Mouse (Mus musculus) cerebellum, adult (tissue): ENCODE results near the gene Tmem44.
"Not testable (repeated sequence)": the region's sequence is repeated elsewhere in the genome, so short reads cannot be mapped to it uniquely, and the experiment has no call there.

Experiments
- ATAC-seq: cut with Nextera tagmentation; 2 replicates; pipeline ENCODE4 v1.9.2; 2017; ENCODE audit warnings: mild to moderate bottlenecking, moderate library complexity, mixed read lengths; ENCODE audit not compliant: insufficient number of reproducible peaks, low FRiP score, low TSS enrichment

Tmem44 gene

GRCm38 (mm10) chr16:30502221-30502891 lies 48.3 kb downstream of the Tmem44 start:
- ATAC-seq: no peak

DNA sequence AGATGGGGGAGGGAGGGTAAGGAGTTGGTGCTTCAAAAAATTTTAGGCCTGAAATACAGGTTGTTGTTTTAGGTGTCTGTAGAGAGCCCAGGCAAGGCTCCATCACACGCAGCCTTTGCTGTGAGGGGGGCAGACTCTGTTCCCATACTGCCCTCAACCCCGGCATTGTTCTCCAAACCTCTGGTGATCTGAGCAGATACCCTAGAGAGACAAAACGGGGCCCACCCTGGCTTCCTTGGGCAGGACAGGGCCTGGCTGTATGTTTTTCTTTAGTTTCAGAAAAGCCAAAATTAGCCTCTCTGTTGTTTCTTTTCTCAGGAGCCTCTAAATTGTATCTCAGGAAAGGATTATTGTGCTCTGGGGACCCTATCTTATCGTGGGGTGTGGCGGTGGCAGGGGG lies 49.0 kb downstream of the Tmem44 start:
- ATAC-seq: no peak

DNA sequence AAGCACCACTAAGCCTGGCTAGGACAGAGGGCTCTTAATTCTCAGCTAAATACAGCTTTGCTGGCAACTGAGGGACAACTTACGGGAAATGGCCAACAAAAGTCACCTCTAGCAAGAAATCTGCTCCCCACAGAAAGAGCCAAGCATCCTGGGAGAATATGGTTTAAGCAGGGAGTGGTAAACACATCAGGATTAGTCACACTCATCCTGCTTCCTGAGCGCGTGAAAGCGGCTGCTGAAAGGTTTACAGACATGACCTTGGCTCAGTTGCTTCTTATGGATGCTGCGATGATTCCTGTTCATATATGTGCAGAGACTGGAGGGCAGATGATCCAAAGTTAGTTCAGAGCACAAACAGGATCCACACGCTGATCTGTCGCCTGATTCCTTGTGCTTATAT lies 50.4 kb downstream of the Tmem44 start:
- ATAC-seq: no peak

- ATAC-seq: no peak
Measured at GRCm38 (mm10) chr16:30499126-30499857, 51.4 kb downstream of the Tmem44 start.

DNA sequence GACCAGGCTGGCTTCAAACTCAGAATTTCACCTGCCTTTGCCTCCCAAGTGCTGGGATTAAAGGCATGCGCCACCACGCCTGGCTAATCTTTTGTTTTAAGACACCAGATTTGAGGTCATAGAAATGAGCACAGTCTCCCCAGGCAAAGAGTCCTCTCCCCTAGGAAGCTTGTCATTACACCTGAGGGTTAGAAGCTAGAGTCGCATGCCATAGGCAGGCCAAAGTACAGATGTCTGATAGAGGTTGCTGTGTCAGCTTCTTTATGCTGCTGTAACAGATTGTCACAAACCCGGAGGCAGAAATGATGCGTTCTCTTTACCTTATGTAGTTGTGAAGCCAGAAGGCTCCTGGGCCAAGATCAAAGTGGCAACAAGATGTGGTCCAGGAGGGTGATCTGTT lies 53.3 kb downstream of the Tmem44 start:
- ATAC-seq: no peak

DNA sequence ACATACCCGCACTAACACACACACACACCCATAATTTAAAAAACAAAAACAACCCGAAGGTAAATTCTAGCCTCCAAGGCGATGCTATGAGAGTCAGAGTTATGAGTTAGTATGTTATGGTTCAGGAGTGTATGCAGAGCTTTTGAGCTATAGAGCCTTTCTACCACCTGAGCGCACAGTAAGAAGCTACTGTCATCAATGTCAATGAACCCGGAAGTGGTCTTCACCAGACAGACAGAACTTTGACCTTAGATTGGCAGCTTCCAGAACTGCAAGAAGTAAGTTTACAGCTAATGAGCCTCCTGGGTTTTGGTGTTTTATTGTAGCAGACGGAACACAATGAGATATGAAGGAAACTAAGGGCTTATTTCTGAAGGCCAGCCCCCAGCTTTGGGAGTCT lies 55.8 kb downstream of the Tmem44 start:
- no peak for ATAC-seq

GRCm38 (mm10) chr16:30491742-30492141 lies 58.9 kb downstream of the Tmem44 start:
- no peak for ATAC-seq

- ATAC-seq: no peak
Measured at GRCm38 (mm10) chr16:30490791-30491190, 59.9 kb downstream of the Tmem44 start.

- no peak for ATAC-seq
Measured at GRCm38 (mm10) chr16:30490316-30490715, 60.3 kb downstream of the Tmem44 start.

DNA sequence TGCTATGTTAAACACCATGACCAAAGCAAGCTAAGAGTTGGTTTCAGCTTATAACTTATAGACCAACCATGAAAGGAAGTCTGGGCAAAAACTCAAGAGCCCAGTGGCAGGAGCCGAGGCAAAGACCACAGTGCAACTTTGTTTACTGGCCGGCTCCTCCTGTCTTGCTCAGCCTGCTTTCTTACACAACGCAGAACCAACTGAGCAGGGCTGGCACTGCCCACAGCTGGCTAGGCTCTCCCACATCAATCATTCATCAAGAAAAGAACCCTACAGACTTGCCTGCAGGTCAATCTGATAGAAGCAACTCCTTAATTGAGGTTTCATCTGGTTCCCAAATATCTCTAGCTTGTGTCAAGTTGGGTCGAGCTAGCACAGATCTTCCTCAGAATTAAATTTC lies 61.0 kb downstream of the Tmem44 start:
- ATAC-seq: no peak

DNA sequence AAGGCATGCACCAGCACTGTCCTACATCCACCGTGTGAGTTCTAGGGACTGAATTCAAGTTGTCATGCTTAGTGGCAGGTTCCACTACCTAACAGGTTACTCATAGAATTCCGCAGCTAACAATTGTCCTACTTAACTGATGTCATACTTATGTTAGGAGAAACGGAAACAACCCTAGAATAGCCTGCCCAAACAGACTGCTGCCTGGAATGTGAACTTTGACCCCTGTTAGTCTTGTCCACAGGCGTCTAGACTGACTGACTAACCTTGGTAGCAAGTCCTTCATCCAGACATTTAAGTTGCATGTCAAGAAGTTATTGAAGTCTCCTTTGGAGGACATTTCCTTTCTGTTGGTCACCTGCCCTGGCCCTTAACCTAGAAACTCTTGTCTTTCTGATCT lies 64.1 kb downstream of the Tmem44 start:
- no peak for ATAC-seq

- ATAC-seq: no peak
Measured at GRCm38 (mm10) chr16:30477791-30478190, 72.9 kb downstream of the Tmem44 start.

GRCm38 (mm10) chr16:30477006-30477405 lies 73.6 kb downstream of the Tmem44 start:
- ATAC-seq: no peak

DNA sequence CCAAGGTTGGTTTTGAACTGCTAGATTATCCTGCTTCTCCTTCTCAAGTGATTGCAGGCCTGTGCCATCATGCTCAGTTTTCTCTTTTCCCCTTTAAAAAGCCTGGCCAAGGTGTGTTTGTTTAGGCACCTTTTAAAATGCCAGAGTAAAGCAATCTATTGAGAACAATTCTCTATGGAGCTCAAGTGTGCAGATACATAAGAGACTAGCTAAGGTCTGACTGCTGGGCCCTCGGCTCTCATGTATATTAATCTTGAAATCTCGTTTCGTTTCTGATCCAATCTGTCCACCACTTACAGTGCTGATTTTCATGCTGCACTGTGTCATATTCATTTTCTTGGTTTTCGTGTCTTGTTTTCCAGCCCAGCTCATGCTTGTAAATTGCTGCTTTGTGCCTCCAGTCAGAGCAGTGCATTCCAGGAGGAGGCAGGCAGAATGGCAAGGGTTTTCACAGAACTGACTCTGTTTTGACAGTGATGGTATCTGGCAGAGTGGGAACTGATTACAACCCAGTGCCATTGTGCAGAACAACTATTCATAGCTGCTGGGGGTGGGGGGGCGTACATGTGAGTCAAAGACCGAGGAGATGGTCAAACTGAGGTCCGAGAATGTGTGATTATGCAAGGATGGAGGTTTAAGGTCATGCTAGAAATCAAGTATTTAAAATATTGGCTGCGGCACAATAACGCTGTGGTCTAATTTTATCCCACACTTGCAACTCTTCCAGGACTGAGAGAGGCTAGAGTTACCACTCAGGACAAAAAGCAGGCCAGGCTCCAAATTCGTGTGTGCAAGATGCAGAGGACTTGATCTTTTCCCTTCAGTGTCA lies 74.8 kb downstream of the Tmem44 start:
- ATAC-seq: no peak

- no peak for ATAC-seq
Measured at GRCm38 (mm10) chr16:30472447-30472846, 78.2 kb downstream of the Tmem44 start.

DNA sequence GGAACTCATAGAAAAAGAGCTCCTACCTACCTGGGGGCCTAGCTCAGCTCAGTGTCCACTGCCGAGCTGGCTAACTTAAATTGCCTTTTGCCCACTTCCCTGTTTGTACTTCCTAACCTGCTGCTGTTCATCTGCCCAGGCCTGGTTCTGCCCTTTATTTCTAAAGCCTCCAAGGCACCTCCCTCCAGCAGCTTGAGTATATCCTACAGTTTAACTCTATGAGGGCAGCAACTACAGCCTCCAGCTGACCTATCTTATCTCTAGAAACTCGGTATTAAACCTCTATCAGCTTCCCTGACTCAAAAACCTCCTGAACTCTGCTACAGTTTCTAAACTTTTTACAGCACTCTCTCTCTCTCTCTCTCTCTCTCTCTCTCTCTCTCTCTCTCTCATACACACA lies 78.7 kb downstream of the Tmem44 start:
- ATAC-seq: no peak

- no peak for ATAC-seq
Measured at GRCm38 (mm10) chr16:30468944-30469343, 81.7 kb downstream of the Tmem44 start.

DNA sequence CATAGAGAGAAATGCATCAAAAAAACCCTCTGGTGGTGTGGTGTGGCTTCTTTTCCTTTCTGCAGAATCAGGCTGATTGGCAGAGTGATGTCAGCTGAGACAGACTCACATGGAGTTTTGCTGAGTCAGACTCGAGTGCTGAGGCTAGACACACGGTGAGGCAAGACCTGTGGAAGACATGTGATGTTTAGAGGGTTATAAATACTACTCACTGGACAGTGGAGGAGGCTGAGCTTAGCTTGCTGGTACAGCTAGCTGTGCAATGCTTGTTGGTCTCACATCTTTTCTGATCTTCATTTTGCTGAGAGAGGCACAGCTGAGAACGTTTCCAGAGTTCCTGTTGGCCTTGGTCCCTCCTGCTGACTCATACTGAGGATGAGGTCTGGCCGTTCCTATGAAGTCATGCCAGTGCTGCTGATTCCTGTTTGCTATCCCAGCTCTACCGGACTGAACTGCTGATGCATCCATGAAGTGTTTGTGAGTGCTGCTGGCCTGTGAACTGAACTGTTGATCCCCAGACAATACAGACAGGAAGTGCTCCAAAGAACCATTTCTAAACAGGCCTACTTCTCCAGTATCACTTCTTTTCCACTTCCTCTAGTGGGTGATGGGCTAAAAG lies 84.9 kb downstream of the Tmem44 start:
- ATAC-seq: no peak

GRCm38 (mm10) chr16:30464742-30465141 lies 85.9 kb downstream of the Tmem44 start:
- ATAC-seq: not testable (repeated sequence)
